Mouse (Mus musculus) embryonic facial prominence, embryonic 12.5 days (tissue): ENCODE data around the gene Stt3b. TPM values are rescaled to one million over a fixed set of nuclear protein-coding genes. Genes with fewer than 3 reads are reported as not detected.

Source experiments
- ATAC-seq: fragments of 200-750 bp; cut with Nextera tagmentation; 2 replicates; pipeline ENCODE4 v1.8.0; 2017; ENCODE audit not compliant: insufficient number of reproducible peaks, insufficient read depth, low FRiP score, low TSS enrichment
- H3K27ac ChIP-seq: fragments of 300-500 bp; sonication (generic); 2 replicates; pipeline ENCODE4 v1.5.1; 2016; ENCODE audit warnings: mild to moderate bottlenecking
- H3K27me3 ChIP-seq: fragments of 300-500 bp; sonication (generic); 2 replicates; pipeline ENCODE4 v1.6.1; 2016; ENCODE audit warnings: mild to moderate bottlenecking, moderate library complexity
- H3K36me3 ChIP-seq: fragments of 300-500 bp; sonication (generic); 2 replicates; pipeline ENCODE4 v1.6.1; 2016; ENCODE audit warnings: mild to moderate bottlenecking
- H3K4me1 ChIP-seq: fragments of 300-500 bp; sonication (generic); 2 replicates; pipeline ENCODE4 v1.6.1; 2016
- H3K4me2 ChIP-seq: fragments of 300-500 bp; sonication (generic); replicated peaks from 2 replicates; pipeline ENCODE4 v1.6.1; 2016; ENCODE audit warnings: mild to moderate bottlenecking, moderate library complexity
- H3K4me3 ChIP-seq: fragments of 300-500 bp; sonication (generic); 2 replicates; pipeline ENCODE4 v1.5.1; 2016; ENCODE audit warnings: mild to moderate bottlenecking
- H3K9ac ChIP-seq: fragments of 300-500 bp; sonication (generic); 2 replicates; pipeline ENCODE4 v1.6.1; 2016; ENCODE audit warnings: mild to moderate bottlenecking, moderate library complexity
- H3K9me3 ChIP-seq: fragments of 300-500 bp; sonication (generic); 2 replicates; pipeline ENCODE4 v1.6.1; 2016; ENCODE audit warnings: mild to moderate bottlenecking, moderate library complexity
- WGBS: fragments of 180-500 bp; shearing (Covaris S2); methylation state at CpG from one replicate; pipeline ENCODE4 v1.1.7; 2016; 5-methylcytosine and 5-hydroxymethylcytosine counted together
- polyA plus RNA-seq: library from polyadenylated mRNA; unstranded; fragments of >200 nt; fragmentation: Nextera tagmentation; extraction: Ambion mirVana; gene quantifications from 2 replicates; pipeline ENCODE4 v1.2.1, GENCODE M21; 2016

Gene Stt3b
- polyA plus RNA-seq, 1 experiment from 2014 or later, result 118 TPM

- no peak overlapping the region for H3K4me3 ChIP-seq
- H3K4me2 ChIP-seq, result no peak overlapping the region
- H3K27me3 ChIP-seq, result no peaks in the 10 kb centered on the region
- WGBS, result 81% methylated on average over 6 of the region's 6 CpGs
- H3K4me1 ChIP-seq, result no peaks in the 10 kb centered on the region
- H3K9me3 ChIP-seq, result no peaks in the 10 kb centered on the region
- no peak for ATAC-seq
- no peak overlapping the region for H3K27ac ChIP-seq
- peaks cover 35% of the 10 kb centered on the region for H3K36me3 ChIP-seq
- no peak overlapping the region for H3K9ac ChIP-seq
Measured at GRCm38 (mm10) chr9:115257733-115258286, 52.4 kb downstream of the Stt3b start.

DNA sequence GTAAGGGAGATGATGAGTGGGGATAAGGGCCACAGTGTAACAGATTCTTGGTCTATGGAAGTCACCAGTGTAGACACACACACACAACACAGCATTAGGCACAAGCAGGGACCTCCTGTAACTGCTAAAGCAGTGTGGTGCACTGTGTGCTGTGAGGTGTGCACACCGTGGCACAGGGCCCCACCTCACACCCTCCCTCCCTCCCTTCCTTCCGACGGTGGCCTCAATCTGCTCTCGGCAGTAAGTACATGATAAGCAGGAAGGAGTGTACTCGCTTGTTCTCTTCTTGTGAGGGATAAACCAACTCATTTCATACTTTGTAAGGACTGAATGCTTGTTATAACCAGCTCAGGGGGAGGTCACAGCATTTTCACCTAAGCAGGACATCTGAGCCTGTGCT is 61.1 kb downstream of the Stt3b start:
- H3K9me3 ChIP-seq, result no peaks in the 10 kb centered on the region
- no peak overlapping the region for H3K27ac ChIP-seq
- no peaks in the 10 kb centered on the region for H3K27me3 ChIP-seq
- no peak overlapping the region for H3K4me3 ChIP-seq
- ATAC-seq, result no peak
- no peaks in the 10 kb centered on the region for H3K4me1 ChIP-seq
- WGBS, result 76% methylated on average over 5 of the region's 5 CpGs
- H3K9ac ChIP-seq, result no peak overlapping the region
- H3K4me2 ChIP-seq, result no peak overlapping the region
- peaks cover 66% of the 10 kb centered on the region for H3K36me3 ChIP-seq

DNA sequence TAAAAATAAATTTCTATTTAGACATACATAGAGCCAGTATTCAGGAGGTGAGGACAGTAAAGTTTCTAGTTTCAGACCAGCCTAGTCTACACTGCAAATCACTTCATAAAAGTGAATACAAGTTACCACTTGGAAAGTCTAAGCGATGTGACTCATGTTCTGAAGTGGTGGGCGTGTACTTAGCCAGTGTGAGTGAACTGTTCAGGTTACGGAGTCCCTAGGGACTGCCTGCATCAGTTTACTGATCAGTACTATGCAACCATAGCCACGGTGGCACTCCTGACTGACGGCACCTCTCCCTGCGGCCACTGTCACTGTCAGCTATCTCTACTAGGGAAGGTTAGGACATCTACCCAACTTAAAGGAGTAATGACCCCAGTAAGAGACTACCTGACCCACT is 65.1 kb downstream of the Stt3b start:
- Histone ChIP-seq H3K9ac (no peak overlapping the region), H3K9me3 (no peaks in the 10 kb centered on the region), H3K36me3 (peaks cover 83% of the 10 kb centered on the region), H3K4me3 (no peak overlapping the region), H3K4me1 (no peaks in the 10 kb centered on the region), H3K27me3 (no peaks in the 10 kb centered on the region), H3K4me2 (no peak overlapping the region), H3K27ac (no peak overlapping the region)
- 77% methylated on average over 6 of the region's 6 CpGs for WGBS
- ATAC-seq, result no peak

GRCm38 (mm10) chr9:115243630-115244029 is 66.6 kb downstream of the Stt3b start:
- no peaks in the 10 kb centered on the region for H3K4me1 ChIP-seq
- no peak for ATAC-seq
- peaks cover 79% of the 10 kb centered on the region for H3K36me3 ChIP-seq
- H3K27me3 ChIP-seq, result no peaks in the 10 kb centered on the region
- no peak overlapping the region for H3K4me2 ChIP-seq
- no peak overlapping the region for H3K9ac ChIP-seq
- no peak overlapping the region for H3K27ac ChIP-seq
- H3K4me3 ChIP-seq, result no peak overlapping the region
- WGBS, result 66% methylated on average over 6 of the region's 6 CpGs
- no peaks in the 10 kb centered on the region for H3K9me3 ChIP-seq

- Histone ChIP-seq H3K27me3 (no peaks in the 10 kb centered on the region), H3K9me3 (no peaks in the 10 kb centered on the region), H3K36me3 (peaks cover 54% of the 10 kb centered on the region), H3K27ac (no peak overlapping the region), H3K9ac (no peak overlapping the region), H3K4me3 (no peak overlapping the region), H3K4me1 (no peaks in the 10 kb centered on the region), H3K4me2 (no peak overlapping the region)
- no peak for ATAC-seq
- WGBS, result 90% methylated on average over 5 of the region's 5 CpGs
Measured at GRCm38 (mm10) chr9:115239861-115240260, 70.4 kb downstream of the Stt3b start.

- H3K36me3 ChIP-seq, result peaks cover 36% of the 10 kb centered on the region
- H3K4me3 ChIP-seq, result no peak overlapping the region
- no peak overlapping the region for H3K4me2 ChIP-seq
- no peak for ATAC-seq
- H3K4me1 ChIP-seq, result no peaks in the 10 kb centered on the region
- H3K9ac ChIP-seq, result no peak overlapping the region
- no peaks in the 10 kb centered on the region for H3K9me3 ChIP-seq
- H3K27me3 ChIP-seq, result no peaks in the 10 kb centered on the region
- no peak overlapping the region for H3K27ac ChIP-seq
Measured at GRCm38 (mm10) chr9:115237943-115238342, 72.3 kb downstream of the Stt3b start.

GRCm38 (mm10) chr9:115236352-115236841 is 73.8 kb downstream of the Stt3b start:
- Histone ChIP-seq H3K9me3 (no peaks in the 10 kb centered on the region), H3K4me1 (no peaks in the 10 kb centered on the region), H3K4me3 (no peak overlapping the region), H3K4me2 (no peak overlapping the region), H3K36me3 (peaks cover 21% of the 10 kb centered on the region), H3K9ac (no peak overlapping the region), H3K27me3 (no peaks in the 10 kb centered on the region), H3K27ac (no peak overlapping the region)
- WGBS, result 86% methylated on average over 8 of the region's 8 CpGs
- ATAC-seq, result no peak

GRCm38 (mm10) chr9:115234561-115234960 is 75.7 kb downstream of the Stt3b start:
- H3K4me3 ChIP-seq, result no peak overlapping the region
- no peaks in the 10 kb centered on the region for H3K9me3 ChIP-seq
- ATAC-seq, result no peak
- no peak overlapping the region for H3K27ac ChIP-seq
- H3K27me3 ChIP-seq, result no peaks in the 10 kb centered on the region
- 0 out of 2 replicates have a peak, but pooled peaks cover 4% of the 10 kb centered on the region for H3K36me3 ChIP-seq
- no peaks in the 10 kb centered on the region for H3K4me1 ChIP-seq
- H3K4me2 ChIP-seq, result no peak overlapping the region
- H3K9ac ChIP-seq, result no peak overlapping the region
- 90% methylated on average over 2 of the region's 2 CpGs for WGBS

- H3K9ac ChIP-seq, result no peak overlapping the region
- H3K36me3 ChIP-seq, result no peaks in the 10 kb centered on the region
- WGBS, result 91% methylated on average over 5 of the region's 5 CpGs
- no peak overlapping the region for H3K27ac ChIP-seq
- no peak overlapping the region for H3K4me3 ChIP-seq
- H3K27me3 ChIP-seq, result no peaks in the 10 kb centered on the region
- no peaks in the 10 kb centered on the region for H3K4me1 ChIP-seq
- H3K9me3 ChIP-seq, result no peaks in the 10 kb centered on the region
- ATAC-seq, result no peak
- H3K4me2 ChIP-seq, result no peak overlapping the region
Measured at GRCm38 (mm10) chr9:115233721-115234120, 76.5 kb downstream of the Stt3b start.

- Histone ChIP-seq H3K36me3 (no peaks in the 10 kb centered on the region), H3K4me3 (no peak overlapping the region), H3K4me2 (no peak overlapping the region), H3K4me1 (no peaks in the 10 kb centered on the region), H3K27me3 (no peaks in the 10 kb centered on the region), H3K27ac (no peak overlapping the region), H3K9me3 (no peaks in the 10 kb centered on the region), H3K9ac (no peak overlapping the region)
- 92% methylated on average over 3 of the region's 3 CpGs for WGBS
- ATAC-seq, result no peak
Measured at GRCm38 (mm10) chr9:115231476-115231875, 78.7 kb downstream of the Stt3b start.

DNA sequence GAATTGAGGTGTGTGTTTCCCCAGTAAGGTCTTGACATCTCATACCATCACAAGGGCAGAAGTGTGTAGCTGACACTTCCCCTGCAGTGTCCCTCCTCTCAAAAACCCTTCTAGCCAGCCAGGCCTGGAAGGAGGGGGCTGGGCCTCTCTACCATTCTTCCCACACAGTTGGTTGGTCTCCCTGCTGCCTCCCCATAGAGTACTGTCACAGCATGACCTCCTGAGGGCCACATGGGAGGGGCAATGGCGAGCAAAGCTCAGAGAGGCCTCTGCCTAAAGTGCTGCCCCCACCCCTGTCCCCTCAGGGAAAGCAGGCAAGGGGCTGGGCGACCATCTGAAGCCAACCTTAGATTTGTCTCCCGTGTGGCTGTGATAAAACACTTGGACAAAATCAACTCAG is 80.1 kb downstream of the Stt3b start:
- WGBS, result 23% methylated on average over 3 of the region's 3 CpGs
- ATAC-seq, result no peak
- Histone ChIP-seq H3K4me2 (no peak overlapping the region), H3K4me3 (no peak overlapping the region), H3K9ac (no peak overlapping the region), H3K4me1 (no peaks in the 10 kb centered on the region), H3K36me3 (no peaks in the 10 kb centered on the region), H3K9me3 (no peaks in the 10 kb centered on the region), H3K27me3 (no peaks in the 10 kb centered on the region), H3K27ac (no peak overlapping the region)

- H3K4me1 ChIP-seq, result no peaks in the 10 kb centered on the region
- H3K27ac ChIP-seq, result no peak overlapping the region
- ATAC-seq, result no peak
- WGBS, result 66% methylated on average over 10 of the region's 10 CpGs
- no peaks in the 10 kb centered on the region for H3K27me3 ChIP-seq
- H3K4me2 ChIP-seq, result no peak overlapping the region
- no peaks in the 10 kb centered on the region for H3K9me3 ChIP-seq
- H3K9ac ChIP-seq, result no peak overlapping the region
- no peak overlapping the region for H3K4me3 ChIP-seq
- H3K36me3 ChIP-seq, result no peaks in the 10 kb centered on the region
Measured at GRCm38 (mm10) chr9:115229676-115230075, 80.5 kb downstream of the Stt3b start.

DNA sequence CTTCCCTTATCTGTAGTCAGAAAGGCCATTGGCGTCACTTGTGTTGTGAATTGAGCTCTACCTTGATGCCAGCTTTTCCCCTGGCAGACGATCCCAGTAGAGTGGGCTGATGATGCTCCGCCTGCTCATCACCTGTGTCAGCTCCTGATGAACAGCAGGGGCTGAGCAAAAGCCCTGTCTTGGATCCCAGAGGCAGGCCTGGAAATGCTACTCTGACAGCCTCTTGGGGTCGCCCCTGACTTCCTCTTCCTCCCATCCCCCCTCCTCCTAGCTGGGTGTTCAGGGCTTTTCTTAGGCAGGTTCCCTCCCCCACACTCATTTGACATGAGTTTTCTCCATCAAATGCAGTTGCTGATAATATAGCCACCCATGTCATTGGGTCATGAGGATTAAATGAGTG is 81.1 kb downstream of the Stt3b start:
- no peak overlapping the region for H3K9ac ChIP-seq
- H3K9me3 ChIP-seq, result no peaks in the 10 kb centered on the region
- H3K4me2 ChIP-seq, result no peak overlapping the region
- ATAC-seq, result no peak
- WGBS, result 75% methylated on average over 4 of the region's 4 CpGs
- H3K4me1 ChIP-seq, result no peaks in the 10 kb centered on the region
- H3K27me3 ChIP-seq, result no peaks in the 10 kb centered on the region
- no peak overlapping the region for H3K4me3 ChIP-seq
- H3K27ac ChIP-seq, result no peak overlapping the region
- H3K36me3 ChIP-seq, result no peaks in the 10 kb centered on the region
